Mouse (Mus musculus) heart, postnatal 0 days (tissue): ENCODE measurements around the gene Chmp6.

Experiments used
- CTCF ChIP-seq: IDR thresholded peaks from 2 replicates; pipeline ENCODE4 v1.5.1; 2016; ENCODE audit warnings: antibody characterized with exemption, control low read depth, low read depth
- EP300 ChIP-seq: IDR thresholded peaks from 2 replicates; pipeline ENCODE4 v1.6.1; 2016; ENCODE audit warnings: antibody characterized with exemption, low read depth

DNA sequence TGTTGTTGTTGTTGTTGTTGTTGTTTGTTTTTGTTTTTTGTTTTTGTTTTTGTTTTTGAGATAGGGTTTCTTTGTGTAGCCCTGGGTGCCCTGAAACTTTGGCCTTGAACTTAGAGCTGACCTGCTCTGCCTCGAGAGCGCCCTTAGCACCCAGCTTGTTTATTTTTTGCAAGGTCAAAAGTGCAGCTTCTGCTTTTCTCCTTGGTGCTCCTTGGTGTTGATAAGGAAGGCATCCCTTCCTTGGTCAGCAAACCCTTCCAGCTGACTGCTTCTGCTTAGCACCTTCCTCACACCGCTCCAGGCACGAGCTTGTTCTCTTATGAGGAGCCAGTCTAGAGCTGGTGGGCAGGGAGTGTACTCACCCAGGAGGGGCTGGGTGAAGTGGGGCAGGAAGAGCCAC, 41.0 kb downstream of the Chmp6 start:
- TF ChIP-seq CTCF: no peak
- TF ChIP-seq EP300: no peak
